Mouse (Mus musculus) ES-E14 (cell line): ENCODE results near the gene Bri3.

Source experiments
- CHD2 ChIP-seq: IDR thresholded peaks from 2 replicates; pipeline ENCODE4 v1.6.1; 2014; ENCODE audit warnings: mild to moderate bottlenecking, low read depth, low read length, inconsistent platforms
- HCFC1 ChIP-seq: IDR thresholded peaks from 2 replicates; pipeline ENCODE4 v1.6.1; 2012; ENCODE audit warnings: low read length, inconsistent platforms, borderline replicate concordance; ENCODE audit not compliant: insufficient read depth
- MAFK ChIP-seq: IDR thresholded peaks from 2 replicates; pipeline ENCODE4 v1.6.1; 2014; ENCODE audit warnings: mild to moderate bottlenecking, low read depth, low read length, inconsistent platforms; ENCODE audit not compliant: insufficient read depth
- ZNF384 ChIP-seq: IDR thresholded peaks from 2 replicates; pipeline ENCODE4 v1.6.1; 2012; ENCODE audit warnings: low read depth, low read length, inconsistent platforms

- TF ChIP-seq MAFK (no peak), ZNF384 (no peak), HCFC1 (no peak), CHD2 (no peak)
Measured at GRCm38 (mm10) chr5:144257451-144258110, 13.3 kb downstream of the Bri3 start.
